Mouse (Mus musculus) thymus, adult 18-20 months (tissue): Measurements from ENCODE around the gene Golph3l.
"Not testable (repeated sequence)": the region's sequence is repeated elsewhere in the genome, so short reads cannot be mapped to it uniquely, and the experiment has no call there.

Experiments used
- DNase-seq, 2 experiments: peaks; one replicate each; pipeline ENCODE4 v3.0.0; 2022; ENCODE audit warnings: mixed read lengths in 2 of 2

The Golph3l gene

GRCm38 (mm10) chr3:95624628-95625503, 36.1 kb downstream of the Golph3l start, which contains the start of gene Ensa:
TSS of gene Ensa (plus strand) at chr3:95624993.
- peak; percentile 96 to 98 for DNase-seq

GRCm38 (mm10) chr3:95627763-95628162, 39.0 kb downstream of the Golph3l start:
- no peak for DNase-seq

- DNase-seq = no peak
These were observed 41.0 kb downstream of the Golph3l start for GRCm38 (mm10) chr3:95629755-95630154.

GRCm38 (mm10) chr3:95630856-95631255, 42.1 kb downstream of the Golph3l start:
- DNase-seq = no peak

- no peak for DNase-seq
These were observed 42.6 kb downstream of the Golph3l start for GRCm38 (mm10) chr3:95631304-95631703.

- DNase-seq = no peak
These were observed 44.2 kb downstream of the Golph3l start for GRCm38 (mm10) chr3:95632648-95633588.

- no peak for DNase-seq
These were observed 46.9 kb downstream of the Golph3l start for GRCm38 (mm10) chr3:95635636-95636035.

- DNase-seq = no peak
These were observed 47.3 kb downstream of the Golph3l start for GRCm38 (mm10) chr3:95636072-95636471.

GRCm38 (mm10) chr3:95639694-95640093, 51.0 kb downstream of the Golph3l start:
- no peak for DNase-seq

GRCm38 (mm10) chr3:95643097-95643496, 54.4 kb downstream of the Golph3l start:
- DNase-seq = no peak

- peak; percentile 56 to 67 for DNase-seq
These were observed 56.8 kb downstream of the Golph3l start for GRCm38 (mm10) chr3:95645313-95646235.

- DNase-seq = no peak
These were observed 59.3 kb downstream of the Golph3l start for GRCm38 (mm10) chr3:95648016-95648415.

- DNase-seq = no peak
These were observed 61.7 kb downstream of the Golph3l start for GRCm38 (mm10) chr3:95650276-95651032.

- DNase-seq = no peak
These were observed 62.3 kb downstream of the Golph3l start for GRCm38 (mm10) chr3:95651033-95651373.

- DNase-seq = no peak
These were observed 62.9 kb downstream of the Golph3l start for GRCm38 (mm10) chr3:95651391-95652203.

GRCm38 (mm10) chr3:95652204-95652811, 63.6 kb downstream of the Golph3l start:
- DNase-seq = peak in 1 of 2 experiments; percentile 37

GRCm38 (mm10) chr3:95652871-95653270, 64.1 kb downstream of the Golph3l start:
- DNase-seq = no peak

- no peak for DNase-seq
These were observed 64.8 kb downstream of the Golph3l start for GRCm38 (mm10) chr3:95653473-95654034.

- DNase-seq = not testable (repeated sequence)
These were observed 65.6 kb downstream of the Golph3l start for GRCm38 (mm10) chr3:95654371-95654770.

GRCm38 (mm10) chr3:95655437-95655836, 66.7 kb downstream of the Golph3l start:
- DNase-seq = no peak
